Mouse (Mus musculus) forebrain, embryonic 13.5 days (tissue): ENCODE measurements at regions not wholly inside any gene's neighbourhood (a gene's known extent, or its start where the extent isn't known, plus 50 kb on each side); places are given as distances from the start of the nearest gene placed in this dataset.
A peak's percentile ranks its signal among the peaks of the same experiment; 100 is the strongest.

ENCODE experiments used
- ATAC-seq: fragments of 200-750 bp; cut with Nextera tagmentation; 2 replicates; pipeline ENCODE4 v1.8.0; 2017
- H3K27ac ChIP-seq: fragments of 300-500 bp; sonication (generic); 2 replicates; pipeline ENCODE4 v1.5.1; 2015; ENCODE audit warnings: inconsistent platforms, mild to moderate bottlenecking, moderate library complexity
- H3K27me3 ChIP-seq: fragments of 300-500 bp; sonication (generic); 2 replicates; pipeline ENCODE4 v1.6.1; 2015; ENCODE audit warnings: mild to moderate bottlenecking, inconsistent platforms
- H3K36me3 ChIP-seq: fragments of 300-500 bp; sonication (generic); 2 replicates; pipeline ENCODE4 v1.6.1; 2015; ENCODE audit warnings: mild to moderate bottlenecking, inconsistent platforms; ENCODE audit not compliant: poor library complexity, severe bottlenecking
- H3K4me1 ChIP-seq: fragments of 300-500 bp; sonication (generic); 2 replicates; pipeline ENCODE4 v1.6.1; 2015; ENCODE audit warnings: inconsistent platforms
- H3K4me2 ChIP-seq: fragments of 300-500 bp; sonication (generic); 2 replicates; pipeline ENCODE4 v1.6.1; 2015; ENCODE audit warnings: inconsistent platforms, mild to moderate bottlenecking, moderate library complexity
- H3K4me3 ChIP-seq: fragments of 300-500 bp; sonication (generic); 2 replicates; pipeline ENCODE4 v1.5.1; 2015; ENCODE audit warnings: mild to moderate bottlenecking, inconsistent platforms
- H3K9ac ChIP-seq: fragments of 300-500 bp; sonication (generic); 2 replicates; pipeline ENCODE4 v1.6.1; 2015; ENCODE audit warnings: mild to moderate bottlenecking, inconsistent platforms
- H3K9me3 ChIP-seq: fragments of 300-500 bp; sonication (generic); replicated peaks from 2 replicates; pipeline ENCODE4 v1.6.1; 2016; ENCODE audit warnings: inconsistent platforms
- WGBS: fragments of 180-500 bp; shearing (Covaris S2); methylation state at CpG from one replicate; pipeline ENCODE4 v1.1.7; 2015; 5-methylcytosine and 5-hydroxymethylcytosine counted together

DNA sequence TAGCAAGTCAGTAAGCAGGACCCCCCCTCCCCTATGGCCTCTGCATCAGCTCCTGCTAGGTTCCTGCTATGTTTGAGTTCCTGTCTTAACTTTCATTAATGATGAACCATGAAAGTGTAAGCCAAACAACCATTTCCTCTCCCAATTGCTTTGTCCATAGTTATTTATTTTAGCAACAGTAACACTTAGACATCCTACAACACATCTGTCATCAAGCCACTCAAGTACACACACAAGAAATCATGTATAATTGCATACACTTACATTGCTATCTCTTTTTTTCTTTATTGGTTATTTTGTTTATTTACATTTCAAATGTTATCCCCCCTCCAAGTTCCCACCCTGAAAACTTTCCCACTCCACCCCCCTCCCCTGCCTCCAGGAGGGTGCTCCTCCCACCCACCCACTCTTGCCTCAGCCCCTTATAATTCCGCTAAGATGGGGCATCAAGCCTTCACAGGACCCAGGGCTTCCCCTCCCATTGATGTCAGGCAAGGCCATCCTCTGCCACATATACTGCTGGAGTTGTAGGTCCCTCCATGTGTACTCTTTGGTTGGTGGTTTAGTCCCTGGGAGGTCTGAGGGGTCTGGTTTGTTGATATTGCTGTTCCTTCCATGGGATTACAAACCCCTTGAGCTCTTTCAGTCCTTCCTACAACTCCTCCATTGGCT is 310.9 kb upstream of the Ccnh start:
- WGBS = 95% methylated on average over 1 of the region's 1 CpGs
- H3K9ac ChIP-seq = no peak overlapping the region
- ATAC-seq = no peak
- no peaks in the 10 kb centered on the region for H3K9me3 ChIP-seq
- H3K27ac ChIP-seq = no peak overlapping the region
- no peaks in the 10 kb centered on the region for H3K36me3 ChIP-seq
- H3K4me1 ChIP-seq = no peaks in the 10 kb centered on the region
- H3K4me3 ChIP-seq = no peak overlapping the region
- H3K4me2 ChIP-seq = no peak overlapping the region
- H3K27me3 ChIP-seq = no peaks in the 10 kb centered on the region

DNA sequence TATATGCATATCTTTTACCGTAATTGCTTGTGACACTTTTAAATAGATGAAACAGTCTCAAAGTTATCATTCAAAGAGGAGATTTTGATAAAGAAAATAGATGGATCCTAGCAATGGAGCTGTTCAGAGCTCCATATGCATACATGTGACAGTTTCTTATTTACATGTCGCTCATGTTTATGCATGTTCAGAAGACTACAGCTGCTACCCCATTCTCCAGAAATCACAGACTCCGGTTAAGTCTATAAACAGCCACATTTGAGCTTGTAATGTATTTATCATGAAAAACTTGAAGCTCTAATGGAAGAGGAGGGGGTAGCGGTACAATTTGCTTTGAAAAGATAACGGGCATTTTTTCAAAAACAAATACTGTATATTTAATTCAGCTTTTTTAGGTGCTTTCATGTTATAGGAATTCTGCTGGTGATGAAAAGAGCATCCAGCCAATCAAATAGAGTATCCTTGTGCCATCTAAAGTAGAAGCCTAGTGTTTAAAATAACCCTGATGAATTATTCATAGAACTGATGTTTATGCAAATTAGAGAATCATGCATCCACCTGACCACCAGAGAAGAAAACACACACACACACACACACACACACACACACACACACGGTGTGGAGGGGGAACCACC is 283.7 kb upstream of the Ccnh start:
- peak overlapping the region; percentile 59; the same call in 1 of the 2 replicates for H3K27ac ChIP-seq
- 40% methylated on average over 6 of the region's 6 CpGs for WGBS
- no peaks in the 10 kb centered on the region for H3K27me3 ChIP-seq
- peak overlapping the region; percentile 40 for H3K4me2 ChIP-seq
- H3K36me3 ChIP-seq = no peaks in the 10 kb centered on the region
- H3K4me1 ChIP-seq = no peaks in the 10 kb centered on the region
- no peak overlapping the region for H3K9ac ChIP-seq
- ATAC-seq = peak; percentile 96
- no peaks in the 10 kb centered on the region for H3K9me3 ChIP-seq
- peak overlapping the region; percentile 15 for H3K4me3 ChIP-seq

DNA sequence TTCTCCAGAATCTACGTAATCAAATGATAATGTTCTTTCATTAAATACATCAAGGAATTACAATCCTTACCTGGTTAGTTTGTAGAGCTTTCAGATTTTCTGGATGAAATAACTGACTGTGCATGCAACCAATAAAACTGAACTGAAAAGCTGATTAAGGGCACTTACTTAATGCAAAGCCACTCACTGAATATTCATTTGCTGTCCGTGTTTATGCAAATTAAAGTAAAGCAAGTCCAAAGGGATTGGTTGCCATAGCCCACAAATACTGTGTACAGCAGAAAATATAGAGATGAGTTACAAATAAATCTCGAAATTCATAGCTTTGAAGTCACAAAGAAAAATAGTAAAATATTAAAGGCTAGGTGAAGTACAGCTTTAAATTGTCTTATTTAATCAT is 283.2 kb upstream of the Ccnh start:
- WGBS = 37% methylated on average over 3 of the region's 3 CpGs
- Histone ChIP-seq H3K27me3 (no peaks in the 10 kb centered on the region), H3K4me3 (no peak overlapping the region), H3K4me1 (no peaks in the 10 kb centered on the region), H3K4me2 (peak overlapping the region; percentile 40), H3K36me3 (no peaks in the 10 kb centered on the region), H3K9ac (no peak overlapping the region), H3K9me3 (no peaks in the 10 kb centered on the region), H3K27ac (peak overlapping the region; percentile 59; the same call in 1 of the 2 replicates)
- ATAC-seq = peak; percentile 89

DNA sequence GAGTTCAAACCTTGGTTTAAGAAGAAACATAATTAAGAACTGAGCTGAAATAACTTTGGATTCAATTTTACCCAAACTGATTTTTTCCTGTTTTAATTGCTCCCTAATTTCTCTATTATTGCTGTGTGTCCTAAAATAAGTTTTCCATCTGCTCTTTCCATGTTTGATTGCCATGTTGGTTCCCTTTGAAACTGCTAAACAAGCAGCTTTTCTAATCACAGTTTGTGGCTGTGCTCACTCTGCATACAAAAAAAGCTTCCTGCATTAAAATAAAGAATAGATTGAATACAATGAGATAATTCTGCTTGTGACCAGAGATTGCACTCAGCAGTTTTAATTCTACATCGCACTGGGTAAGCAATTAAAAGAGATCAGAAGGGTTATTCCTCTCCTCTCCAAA is 257.9 kb upstream of the Ccnh start:
- WGBS = 21% methylated on average over 1 of the region's 1 CpGs
- H3K36me3 ChIP-seq = no peaks in the 10 kb centered on the region
- ATAC-seq = no peak
- no peaks in the 10 kb centered on the region for H3K9me3 ChIP-seq
- 0 out of 2 replicates have a peak, but pooled peaks cover 3% of the 10 kb centered on the region for H3K4me1 ChIP-seq
- no peak overlapping the region for H3K27ac ChIP-seq
- no peak overlapping the region for H3K4me2 ChIP-seq
- H3K9ac ChIP-seq = no peak overlapping the region
- H3K27me3 ChIP-seq = no peaks in the 10 kb centered on the region
- H3K4me3 ChIP-seq = no peak overlapping the region

DNA sequence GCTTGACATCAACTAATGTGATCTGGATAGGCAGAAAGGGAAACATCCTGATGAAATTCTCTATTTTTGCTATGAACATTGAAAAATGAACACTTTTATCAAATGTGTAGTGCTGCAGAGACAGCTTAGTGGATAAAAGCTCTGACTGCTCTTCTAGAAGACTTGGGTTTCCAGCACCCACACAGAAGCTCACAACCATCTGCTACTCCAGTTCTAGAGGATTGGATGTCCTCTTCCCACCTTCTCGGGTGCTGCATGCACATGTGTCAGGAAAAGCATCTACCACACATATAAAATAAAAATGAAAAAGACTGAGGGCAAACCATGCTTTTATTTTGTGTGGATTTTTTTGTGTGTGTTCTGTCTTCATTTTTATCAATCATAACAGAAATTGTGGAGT is 253.6 kb upstream of the Ccnh start:
- Histone ChIP-seq H3K27ac (no peak overlapping the region), H3K9me3 (no peaks in the 10 kb centered on the region), H3K4me2 (no peak overlapping the region), H3K9ac (no peak overlapping the region), H3K4me1 (0 out of 2 replicates have a peak, but pooled peaks cover 3% of the 10 kb centered on the region), H3K27me3 (no peaks in the 10 kb centered on the region), H3K36me3 (no peaks in the 10 kb centered on the region), H3K4me3 (no peak overlapping the region)
- ATAC-seq = no peak
- 84% methylated on average over 1 of the region's 1 CpGs for WGBS

DNA sequence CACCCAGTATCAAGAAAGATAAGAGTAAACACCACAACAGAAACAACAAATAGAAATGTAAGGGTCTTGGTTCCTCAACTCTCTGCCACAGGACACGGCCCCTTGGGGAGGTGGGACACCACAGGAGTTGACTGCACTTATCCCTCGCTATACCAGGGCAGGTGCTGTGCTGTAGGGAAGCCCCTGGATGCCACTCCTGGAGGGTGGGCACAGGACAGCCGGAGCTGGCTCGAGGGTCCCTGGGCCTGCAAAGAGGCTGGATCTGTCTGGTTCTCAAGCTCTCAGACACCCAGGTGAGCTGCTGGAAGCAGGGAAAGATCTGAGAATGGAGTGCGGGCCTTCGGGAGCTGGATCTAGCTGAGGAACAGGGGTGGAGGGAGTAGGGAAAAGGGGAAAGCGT is 249.5 kb upstream of the Ccnh start:
- H3K4me3 ChIP-seq = no peak overlapping the region
- H3K27ac ChIP-seq = no peak overlapping the region
- H3K4me2 ChIP-seq = no peak overlapping the region
- no peak for ATAC-seq
- no peaks in the 10 kb centered on the region for H3K36me3 ChIP-seq
- H3K9ac ChIP-seq = no peak overlapping the region
- H3K4me1 ChIP-seq = no peaks in the 10 kb centered on the region
- H3K9me3 ChIP-seq = no peaks in the 10 kb centered on the region
- no peaks in the 10 kb centered on the region for H3K27me3 ChIP-seq
- WGBS = 89% methylated on average over 7 of the region's 7 CpGs

DNA sequence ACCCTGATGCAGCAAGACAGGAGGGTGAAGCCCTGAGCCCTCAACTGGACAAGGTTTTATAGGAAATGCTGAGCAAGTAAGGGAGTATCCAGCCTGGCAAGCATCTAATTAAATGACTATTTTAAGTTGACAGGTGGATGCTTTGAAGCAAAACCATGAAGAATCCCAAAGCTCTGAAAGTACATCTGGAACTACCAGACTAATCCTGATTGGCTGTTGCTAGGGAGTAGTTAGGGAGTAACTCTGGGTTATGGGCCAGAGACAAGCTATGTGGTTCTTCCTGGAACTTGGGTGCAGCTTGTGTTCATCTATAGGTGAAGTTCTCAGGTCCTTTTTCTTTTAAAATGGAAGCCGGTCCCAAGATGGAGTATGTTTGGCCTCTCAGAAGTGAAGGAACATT is 248.3 kb upstream of the Ccnh start:
- ATAC-seq = no peak

DNA sequence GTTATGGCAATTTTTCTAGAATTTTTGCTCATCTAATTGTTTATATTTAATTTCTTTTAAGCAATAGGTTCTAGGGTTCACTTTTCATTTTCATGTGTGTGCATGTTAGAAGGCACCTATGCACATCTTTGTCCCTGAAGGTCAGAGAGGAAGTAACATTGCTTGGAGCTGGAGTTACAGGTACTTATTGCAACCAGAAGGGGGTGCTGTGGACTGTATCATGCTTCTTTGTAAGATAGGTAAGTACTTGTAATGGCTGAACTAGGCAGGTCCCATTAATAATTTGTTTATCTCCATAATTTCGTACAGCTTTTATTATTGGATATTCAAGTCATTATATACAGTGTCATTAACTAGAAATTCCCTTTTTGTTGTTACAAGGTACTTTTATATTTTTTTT is 238.3 kb upstream of the Ccnh start:
- Histone ChIP-seq H3K9ac (no peak overlapping the region), H3K4me1 (no peaks in the 10 kb centered on the region), H3K27me3 (no peaks in the 10 kb centered on the region), H3K27ac (no peak overlapping the region), H3K4me3 (no peak overlapping the region), H3K4me2 (no peak overlapping the region), H3K36me3 (no peaks in the 10 kb centered on the region), H3K9me3 (no peaks in the 10 kb centered on the region)
- 0 out of 2 replicates have a peak, but pooled peaks have one; percentile 50 for ATAC-seq
- WGBS = 49% methylated on average over 1 of the region's 1 CpGs

More for the DNA sequence above, 248.3 kb upstream of the Ccnh start:
- Histone ChIP-seq H3K9ac (no peak overlapping the region), H3K36me3 (no peaks in the 10 kb centered on the region), H3K4me3 (no peak overlapping the region), H3K4me2 (no peak overlapping the region), H3K27ac (no peak overlapping the region), H3K27me3 (no peaks in the 10 kb centered on the region), H3K4me1 (no peaks in the 10 kb centered on the region), H3K9me3 (no peaks in the 10 kb centered on the region)
- WGBS = 100% methylated on average over 1 of the region's 1 CpGs

DNA sequence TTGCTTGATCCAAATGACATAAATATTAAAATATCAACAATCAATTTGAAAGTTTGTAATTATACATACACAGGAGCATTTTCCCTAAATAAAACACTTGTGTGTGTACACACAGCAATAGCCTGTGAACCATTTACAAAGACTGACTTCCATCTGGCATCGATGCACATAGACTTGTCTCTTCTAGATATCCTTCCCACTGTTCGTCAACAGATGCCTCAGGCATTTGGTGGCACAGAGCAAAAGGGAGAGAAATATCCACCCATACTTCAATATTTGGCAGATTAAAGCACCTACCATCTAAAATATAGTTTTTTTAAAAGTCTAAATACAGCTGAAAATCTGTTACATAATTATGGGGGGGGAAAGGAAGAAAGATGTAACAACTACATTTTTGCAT is 236.0 kb upstream of the Ccnh start:
- Histone ChIP-seq H3K9me3 (no peaks in the 10 kb centered on the region), H3K27ac (no peak overlapping the region), H3K27me3 (no peaks in the 10 kb centered on the region), H3K4me2 (no peak overlapping the region), H3K4me1 (no peaks in the 10 kb centered on the region), H3K9ac (no peak overlapping the region), H3K4me3 (no peak overlapping the region), H3K36me3 (no peaks in the 10 kb centered on the region)
- no peak for ATAC-seq
- 80% methylated on average over 2 of the region's 2 CpGs for WGBS

DNA sequence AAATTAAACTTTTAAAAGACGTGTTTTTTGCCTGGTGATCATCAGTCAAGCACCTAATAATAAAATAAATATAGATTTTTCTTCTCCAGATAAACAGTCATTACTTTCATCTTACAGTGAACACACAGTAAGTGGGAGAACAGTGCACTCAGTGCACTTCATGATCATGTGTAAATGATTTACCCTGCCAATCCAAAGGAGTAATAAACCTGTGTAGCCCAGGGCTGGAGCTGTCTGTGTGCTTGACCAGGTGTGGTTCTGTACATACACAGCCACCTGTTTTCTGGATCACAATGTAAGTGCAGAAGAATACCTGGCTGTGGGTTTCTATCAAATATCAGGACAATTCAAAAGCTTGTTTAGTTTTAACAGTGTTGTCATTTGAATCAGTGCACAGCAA is 235.4 kb upstream of the Ccnh start:
- no peak overlapping the region for H3K4me2 ChIP-seq
- no peak overlapping the region for H3K4me3 ChIP-seq
- no peaks in the 10 kb centered on the region for H3K36me3 ChIP-seq
- H3K27ac ChIP-seq = no peak overlapping the region
- H3K9ac ChIP-seq = no peak overlapping the region
- no peak for ATAC-seq
- WGBS = 64% methylated on average over 1 of the region's 1 CpGs
- no peaks in the 10 kb centered on the region for H3K4me1 ChIP-seq
- H3K9me3 ChIP-seq = no peaks in the 10 kb centered on the region
- no peaks in the 10 kb centered on the region for H3K27me3 ChIP-seq

DNA sequence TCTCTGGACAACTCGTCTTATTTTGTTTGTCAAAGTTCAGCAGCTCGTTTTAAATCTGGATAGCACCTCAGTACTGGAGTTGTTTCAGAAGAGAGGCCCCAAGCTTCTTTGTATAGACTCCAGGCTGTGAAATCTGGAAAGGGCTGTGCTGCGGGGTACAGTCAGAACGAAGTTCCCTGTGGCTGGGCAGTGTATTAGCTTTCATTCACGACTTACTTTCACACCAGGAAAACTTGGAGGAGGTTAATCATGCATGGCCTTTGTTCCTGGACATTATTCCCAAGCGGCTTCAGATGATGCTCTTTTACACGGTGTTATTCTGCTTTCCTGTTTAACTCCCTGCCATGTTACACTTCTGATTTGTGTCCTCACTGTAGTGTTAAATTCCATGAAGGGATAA is 220.3 kb upstream of the Ccnh start:
- Histone ChIP-seq H3K4me2 (no peak overlapping the region), H3K27me3 (no peaks in the 10 kb centered on the region), H3K4me3 (no peak overlapping the region), H3K9me3 (no peaks in the 10 kb centered on the region), H3K4me1 (peaks cover 8% of the 10 kb centered on the region; the same call in 1 of the 2 replicates), H3K9ac (no peak overlapping the region), H3K36me3 (no peaks in the 10 kb centered on the region), H3K27ac (no peak overlapping the region)
- WGBS = 22% methylated on average over 7 of the region's 7 CpGs
- ATAC-seq = no peak
